Mouse (Mus musculus) spleen, adult 18-20 months (tissue): ENCODE measurements around the gene Atp2c2.

Experiments
- DNase-seq, 2 experiments: peaks; one replicate each; pipeline ENCODE4 v3.0.0; 2022; ENCODE audit warnings: mixed read lengths in 2 of 2

Gene Atp2c2

GRCm38 (mm10) chr8:119707146-119707545 lies 7.3 kb downstream of the Atp2c2 start:
- no peak for DNase-seq

- DNase-seq, result no peak
Measured at GRCm38 (mm10) chr8:119708471-119708870, 8.7 kb downstream of the Atp2c2 start.

GRCm38 (mm10) chr8:119708878-119709702 lies 9.3 kb downstream of the Atp2c2 start:
- DNase-seq, result no peak

GRCm38 (mm10) chr8:119709703-119710093 lies 9.9 kb downstream of the Atp2c2 start:
- DNase-seq, result no peak

- no peak for DNase-seq
Measured at GRCm38 (mm10) chr8:119712226-119712625, 12.4 kb downstream of the Atp2c2 start.

- no peak for DNase-seq
Measured at GRCm38 (mm10) chr8:119713421-119713820, 13.6 kb downstream of the Atp2c2 start.

- no peak for DNase-seq
Measured at GRCm38 (mm10) chr8:119715221-119715620, 15.4 kb downstream of the Atp2c2 start.

GRCm38 (mm10) chr8:119716730-119717299 lies 17.0 kb downstream of the Atp2c2 start:
- no peak for DNase-seq

- DNase-seq, result peak in 1 of 2 experiments; percentile 33
Measured at GRCm38 (mm10) chr8:119717765-119718164, 18.0 kb downstream of the Atp2c2 start.

- no peak for DNase-seq
Measured at GRCm38 (mm10) chr8:119719011-119719501, 19.2 kb downstream of the Atp2c2 start.

- no peak for DNase-seq
Measured at GRCm38 (mm10) chr8:119722348-119722747, 22.5 kb downstream of the Atp2c2 start.

GRCm38 (mm10) chr8:119723676-119724075 lies 23.9 kb downstream of the Atp2c2 start:
- DNase-seq, result no peak

GRCm38 (mm10) chr8:119724596-119724995 lies 24.8 kb downstream of the Atp2c2 start:
- DNase-seq, result no peak

- no peak for DNase-seq
Measured at GRCm38 (mm10) chr8:119727093-119727492, 27.3 kb downstream of the Atp2c2 start.

- DNase-seq, result no peak
Measured at GRCm38 (mm10) chr8:119728351-119728895, 28.6 kb downstream of the Atp2c2 start.

GRCm38 (mm10) chr8:119732072-119732471 lies 32.3 kb downstream of the Atp2c2 start:
- no peak for DNase-seq

- no peak for DNase-seq
Measured at GRCm38 (mm10) chr8:119736348-119736917, 36.6 kb downstream of the Atp2c2 start.

GRCm38 (mm10) chr8:119737093-119737900 lies 37.5 kb downstream of the Atp2c2 start:
- no peak for DNase-seq

GRCm38 (mm10) chr8:119738129-119738907 lies 38.5 kb downstream of the Atp2c2 start:
- no peak for DNase-seq

- no peak for DNase-seq
Measured at GRCm38 (mm10) chr8:119740634-119741033, 40.8 kb downstream of the Atp2c2 start.

GRCm38 (mm10) chr8:119742409-119742808 lies 42.6 kb downstream of the Atp2c2 start:
- no peak for DNase-seq
